Mouse (Mus musculus) C2C12 (cell line): ENCODE data around the gene 3110082I17Rik.

ENCODE experiments used
- CEBPB ChIP-seq: IDR thresholded peaks from one replicate; pipeline ENCODE4 v1.6.1; 2011; ENCODE audit warnings: low read depth, mild to moderate bottlenecking, control low read depth, moderate library complexity
- CTCF ChIP-seq: IDR thresholded peaks from one replicate; pipeline ENCODE4 v1.5.1; 2011; ENCODE audit not compliant: control insufficient read depth, insufficient read depth, insufficient read length
- MYOG ChIP-seq: IDR thresholded peaks from one replicate; pipeline ENCODE4 v1.6.1; 2011; ENCODE audit not compliant: control insufficient read depth, insufficient read length; ENCODE audit errors: extremely low read depth
- USF1 ChIP-seq: IDR thresholded peaks from one replicate; pipeline ENCODE4 v1.6.1; 2011; ENCODE audit warnings: low read depth, mild to moderate bottlenecking, control low read depth, moderate library complexity

DNA sequence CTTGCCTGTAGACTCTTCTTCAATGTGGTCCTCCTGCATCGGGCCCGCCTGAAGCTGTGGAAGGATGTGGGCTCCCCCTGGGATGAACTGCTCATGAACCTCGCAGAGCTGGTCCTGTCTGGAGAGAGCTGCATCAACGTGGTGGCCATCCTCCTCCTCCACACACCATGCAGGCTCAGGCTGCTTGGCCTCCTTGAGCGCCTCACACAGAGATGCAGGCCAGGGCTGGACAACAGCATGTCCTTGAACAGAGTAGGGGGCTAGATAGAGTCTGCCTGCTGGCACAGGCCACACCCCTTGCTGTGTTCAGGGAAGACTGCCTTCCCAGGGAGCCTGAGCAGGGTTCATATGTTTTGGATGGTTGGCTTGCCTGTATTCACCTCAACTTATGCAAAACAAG is 45.3 kb downstream of the 3110082I17Rik start:
- TF ChIP-seq CTCF = no peak
- no peak for TF ChIP-seq USF1
- no peak for TF ChIP-seq CEBPB
- TF ChIP-seq MYOG = no peak
